Mouse (Mus musculus) CH12.LX (cell line): Measurements from ENCODE around the gene Maf.

Experiments
- CTCF ChIP-seq, 2 experiments: IDR thresholded peaks in 1 of 2; conservative IDR thresholded peaks in 1 of 2; 2 replicates each; pipeline ENCODE4 v1.5.1; 2011 to 2012; ENCODE audit warnings: low read depth in 2 of 2, low read length in 2 of 2, improper control_type of control experiment in 1 of 2, inconsistent platforms in 1 of 2, mild to moderate bottlenecking in 1 of 2, moderate library complexity in 1 of 2
- EP300 ChIP-seq: IDR thresholded peaks from 2 replicates; pipeline ENCODE4 v1.6.1; 2011; ENCODE audit warnings: low read length, improper control_type of control experiment
- MAFK ChIP-seq: IDR thresholded peaks from 2 replicates; pipeline ENCODE4 v1.6.1; 2011; ENCODE audit warnings: low read length, improper control_type of control experiment; ENCODE audit not compliant: insufficient replicate concordance
- MAZ ChIP-seq: IDR thresholded peaks from 2 replicates; pipeline ENCODE4 v1.6.1; 2012; ENCODE audit warnings: low read depth, mild to moderate bottlenecking, inconsistent platforms, low read length, improper control_type of control experiment, moderate library complexity
- POLR2A ChIP-seq: IDR thresholded peaks from 2 replicates; pipeline ENCODE4 v1.6.1; 2011; ENCODE audit warnings: low read depth, mild to moderate bottlenecking, improper control_type of control experiment, low read length
- RAD21 ChIP-seq: IDR thresholded peaks from 2 replicates; pipeline ENCODE4 v1.6.1; 2011; ENCODE audit warnings: low read depth, mild to moderate bottlenecking, low read length, improper control_type of control experiment, moderate library complexity
- TCF12 ChIP-seq: IDR thresholded peaks from 2 replicates; pipeline ENCODE4 v1.6.1; 2014; ENCODE audit warnings: low read depth, mild to moderate bottlenecking, inconsistent platforms, low read length, improper control_type of control experiment
- UBTF ChIP-seq: IDR thresholded peaks from 2 replicates; pipeline ENCODE4 v1.6.1; 2012; ENCODE audit warnings: low read depth, mild to moderate bottlenecking, inconsistent platforms, low read length, improper control_type of control experiment, moderate library complexity
- ZC3H11A ChIP-seq: IDR thresholded peaks from 2 replicates; pipeline ENCODE4 v1.6.1; 2012; ENCODE audit warnings: low read depth, mild to moderate bottlenecking, inconsistent platforms, low read length, improper control_type of control experiment
- ZNF384 ChIP-seq: IDR thresholded peaks from 2 replicates; pipeline ENCODE4 v1.6.1; 2012; ENCODE audit warnings: low read depth, low read length, improper control_type of control experiment, inconsistent platforms

GRCm38 (mm10) chr8:115687349-115687748 lies 20.2 kb downstream of the Maf start:
- TF ChIP-seq POLR2A: no peak
- no peak for TF ChIP-seq CTCF (conservative IDR thresholded peaks at IDR 0.05 in 1 of 2, IDR thresholded peaks at IDR 0.05 in 1 of 2; ENCODE audit: low read depth in 2 of 2, low read length in 2 of 2)
- TF ChIP-seq ZNF384: no peak
- no peak for TF ChIP-seq ZC3H11A
- no peak for TF ChIP-seq EP300
- TF ChIP-seq MAZ: no peak
- TF ChIP-seq MAFK: no peak
- TF ChIP-seq UBTF: no peak
- no peak for TF ChIP-seq TCF12
- TF ChIP-seq RAD21: no peak
